Mouse (Mus musculus) mature B cell (primary cell): ENCODE results near the gene Fbxw2.
"Not testable (repeated sequence)": the region's sequence is repeated elsewhere in the genome, so short reads cannot be mapped to it uniquely, and the experiment has no call there.

ENCODE experiments used
- in situ Hi-C: fragments of 300-500 bp; cut with MboI; formaldehyde crosslinking; loops from 2 replicates; pipeline ENCODE4 v1.14.3; 2019

Fbxw2 gene

DNA sequence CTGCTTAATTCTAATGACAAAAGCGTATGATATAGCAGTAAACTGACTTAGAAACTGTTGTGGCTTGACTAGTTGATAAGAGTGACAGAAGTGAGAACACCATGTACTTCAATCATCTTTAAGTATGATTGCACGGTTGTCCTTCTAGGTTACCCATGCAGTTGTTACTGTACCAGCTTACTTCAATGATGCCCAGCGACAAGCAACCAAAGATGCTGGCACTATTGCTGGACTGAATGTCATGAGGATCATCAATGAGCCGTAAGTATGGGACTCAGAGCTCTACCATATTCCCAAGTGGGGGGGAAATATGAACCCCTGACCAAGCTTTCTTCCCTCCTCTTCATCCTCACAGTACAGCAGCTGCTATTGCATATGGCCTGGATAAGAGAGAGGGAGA lies 52.4 kb downstream of the Fbxw2 start:
- in situ Hi-C loops = no loop called here

DNA sequence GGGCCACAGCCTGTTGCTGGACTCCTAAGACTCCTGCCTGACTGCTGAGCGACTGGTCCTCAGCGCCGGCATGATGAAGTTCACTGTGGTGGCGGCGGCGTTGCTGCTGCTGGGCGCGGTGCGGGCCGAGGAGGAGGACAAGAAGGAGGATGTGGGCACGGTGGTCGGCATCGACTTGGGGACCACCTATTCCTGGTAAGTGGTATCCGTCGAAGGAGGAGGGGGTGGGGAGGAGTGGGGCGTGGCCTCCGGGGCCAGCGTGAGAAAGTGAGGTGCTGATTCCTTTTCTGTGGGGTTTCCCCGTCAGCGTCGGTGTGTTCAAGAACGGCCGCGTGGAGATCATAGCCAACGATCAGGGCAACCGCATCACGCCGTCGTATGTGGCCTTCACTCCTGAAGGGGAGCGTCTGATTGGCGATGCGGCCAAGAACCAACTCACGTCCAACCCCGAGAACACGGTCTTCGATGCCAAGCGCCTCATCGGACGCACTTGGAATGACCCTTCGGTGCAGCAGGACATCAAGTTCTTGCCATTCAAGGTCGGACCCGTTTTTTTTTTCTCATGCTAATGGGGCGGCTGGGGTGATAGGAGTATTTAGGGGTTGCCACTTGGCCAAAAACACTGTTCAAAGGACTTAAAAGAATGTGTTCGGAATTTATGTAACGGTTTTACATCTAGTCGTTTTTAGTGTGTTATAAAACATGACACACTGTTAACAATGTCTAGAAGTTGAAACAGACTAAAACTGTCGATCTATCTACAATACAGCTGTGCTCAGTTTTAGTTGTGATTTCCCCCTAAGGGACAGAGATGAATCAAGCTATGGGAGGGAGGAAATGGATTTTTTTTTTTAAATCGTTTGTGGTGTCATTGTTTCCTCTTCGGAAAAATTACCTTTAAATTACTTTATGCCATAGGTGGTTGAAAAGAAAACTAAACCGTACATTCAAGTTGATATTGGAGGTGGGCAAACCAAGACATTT lies 53.6 kb downstream of the Fbxw2 start:
- in situ Hi-C loops = no loop called here

DNA sequence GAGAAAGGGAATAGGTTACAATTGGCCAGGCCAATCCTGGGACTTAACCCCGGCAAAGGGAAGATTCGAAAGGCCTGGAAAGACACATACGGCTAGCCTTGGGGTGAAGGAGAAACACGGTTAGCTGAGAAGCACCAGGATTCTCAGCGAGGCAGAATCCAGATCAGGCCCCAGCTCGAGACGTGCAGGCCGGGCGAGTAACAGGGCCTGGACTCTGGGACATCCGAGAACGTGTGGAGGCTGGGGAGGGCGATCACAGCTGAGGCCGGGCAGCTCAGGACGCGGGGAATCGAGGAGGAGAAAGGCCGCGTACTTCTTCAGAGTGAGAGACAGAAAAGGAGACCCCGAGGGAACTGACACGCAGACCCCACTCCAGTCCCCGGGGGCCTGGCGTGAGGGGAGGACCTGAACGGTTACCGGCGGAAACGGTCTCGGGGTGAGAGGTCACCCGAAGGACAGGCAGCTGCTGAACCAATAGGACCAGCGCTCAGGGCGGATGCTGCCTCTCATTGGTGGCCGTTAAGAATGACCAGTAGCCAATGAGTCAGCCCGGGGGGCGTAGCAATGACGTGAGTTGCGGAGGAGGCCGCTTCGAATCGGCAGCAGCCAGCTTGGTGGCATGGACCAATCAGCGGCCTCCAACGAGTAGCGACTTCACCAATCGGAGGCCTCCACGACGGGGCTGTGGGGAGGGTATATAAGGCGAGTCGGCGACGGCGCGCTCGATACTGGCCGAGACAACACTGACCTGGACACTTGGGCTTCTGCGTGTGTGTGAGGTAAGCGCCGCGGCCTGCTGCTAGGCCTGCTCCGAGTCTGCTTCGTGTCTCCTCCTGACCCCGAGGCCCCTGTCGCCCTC lies 54.5 kb downstream of the Fbxw2 start, which contains the start of gene Hspa5:
Gene Hspa5, plus strand, starts transcription at position 603 of the 859 bp plus-strand sequence.
- in situ Hi-C loops = no loop called here

DNA sequence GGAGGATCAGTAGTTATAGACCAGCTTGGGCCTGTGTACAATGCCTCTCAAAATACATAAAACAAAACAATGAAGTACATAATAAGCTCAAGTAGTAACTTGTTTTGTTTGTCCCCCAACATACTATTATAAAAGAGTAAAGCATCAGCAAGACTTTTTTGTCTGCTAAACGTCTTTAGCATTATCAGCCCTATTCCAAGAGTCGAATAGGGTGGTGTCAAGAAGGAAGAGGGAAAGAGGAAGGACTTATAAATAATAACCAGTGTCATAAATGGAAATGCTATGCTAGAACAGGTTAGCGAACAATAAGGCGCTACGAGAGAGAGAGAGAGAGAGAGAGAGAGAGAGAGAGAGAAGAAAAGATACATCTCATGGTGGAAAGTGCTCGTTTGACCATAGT lies 55.2 kb downstream of the Fbxw2 start:
- in situ Hi-C loops = no loop called here

- in situ Hi-C loops = no loop called here
Observed at GRCm38 (mm10) chr2:34770049-34770448, 56.1 kb downstream of the Fbxw2 start.

DNA sequence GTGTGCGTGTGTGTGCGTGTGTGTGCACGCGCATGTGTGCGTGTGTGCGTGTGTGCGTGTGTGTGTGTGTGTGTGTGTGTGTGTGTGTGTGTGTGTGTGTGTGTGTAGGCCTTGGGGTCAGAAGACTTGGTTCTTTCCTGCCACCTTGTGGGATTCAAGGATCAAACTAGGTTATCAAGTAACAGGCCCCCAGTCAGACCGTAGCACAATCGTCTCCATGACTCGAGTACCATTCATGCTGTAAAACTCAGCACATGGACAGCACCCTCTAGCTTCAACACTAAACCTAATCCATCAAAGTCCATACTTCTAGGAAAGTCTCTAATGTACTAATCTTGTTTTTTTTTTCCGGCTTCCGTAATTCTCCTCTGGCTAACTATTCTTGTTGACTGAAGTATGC lies 61.3 kb downstream of the Fbxw2 start:
- in situ Hi-C loops = no loop called here

- in situ Hi-C loops = no loop called here
Observed at GRCm38 (mm10) chr2:34762872-34763271, 63.2 kb downstream of the Fbxw2 start.

GRCm38 (mm10) chr2:34762174-34762573 lies 63.9 kb downstream of the Fbxw2 start:
- in situ Hi-C loops = no loop called here

- in situ Hi-C loops = not testable (repeated sequence)
Observed at GRCm38 (mm10) chr2:34761272-34761671, 64.8 kb downstream of the Fbxw2 start.

GRCm38 (mm10) chr2:34757341-34757740 lies 68.8 kb downstream of the Fbxw2 start:
- in situ Hi-C loops = no loop called here

DNA sequence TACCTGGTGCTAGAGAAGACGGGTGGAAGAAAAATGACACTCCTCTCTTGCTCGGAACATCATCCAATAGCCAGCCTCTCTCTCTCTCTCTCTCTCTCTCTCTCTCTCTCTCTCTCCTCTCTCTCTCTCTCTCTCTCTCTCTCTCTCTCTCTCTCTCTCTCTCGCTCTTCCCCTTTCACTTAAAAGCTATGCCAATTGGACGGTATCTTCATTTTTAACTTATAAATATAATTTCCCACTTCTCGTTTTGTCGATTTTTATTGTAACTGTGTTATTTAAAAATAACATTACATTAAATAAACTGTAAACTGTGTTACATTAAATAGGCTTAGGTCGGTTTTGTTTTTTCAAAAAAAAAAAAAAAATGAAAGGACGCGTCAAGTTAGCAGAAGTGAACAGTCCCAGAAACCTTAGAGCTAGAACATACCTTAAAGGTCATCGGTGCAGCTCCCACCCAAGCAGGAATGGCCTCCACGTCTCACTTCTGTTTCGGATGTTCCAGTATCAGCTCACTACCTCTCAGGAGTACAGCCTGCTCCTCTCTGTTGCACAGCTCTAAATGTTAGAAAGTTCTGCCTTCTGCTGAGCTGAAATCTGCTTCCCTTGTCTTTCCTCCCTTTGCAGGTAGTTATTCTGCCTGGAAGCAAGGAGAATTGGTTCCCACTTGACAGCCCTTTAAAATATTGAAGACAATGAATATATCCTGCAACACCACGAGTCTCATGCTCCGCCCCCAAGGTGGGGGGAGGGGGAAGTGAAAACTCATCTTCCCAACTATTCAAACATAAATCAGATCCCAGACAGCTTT lies 71.4 kb downstream of the Fbxw2 start, which contains the start of gene Gapvd1:
Gene Gapvd1, minus strand, starts transcription at position 682 of the 808 bp plus-strand sequence.
- in situ Hi-C loops = no loop called here
